Mouse (Mus musculus): ENCODE measurements at regions not wholly inside any gene's neighbourhood (a gene's known extent, or its start where the extent isn't known, plus 50 kb on each side); places are given as distances from the start of the nearest gene placed in this dataset.
A peak's percentile ranks its signal among the peaks of the same experiment; 100 is the strongest.

- Histone ChIP-seq H3K27me3 (ENCODE audit: control insufficient read depth, insufficient read depth, low read length) (no peaks in the 10 kb centered on the region), H3K4me3 (ENCODE audit: low read length) (no peak overlapping the region), H3K4me2 (ENCODE audit: low read depth, low read length) (no peak overlapping the region), H3K9ac (ENCODE audit: low read length) (no peak overlapping the region), H3K4me1 (ENCODE audit: control insufficient read depth, insufficient read depth, low read length) (no peaks in the 10 kb centered on the region), H3K36me3 (ENCODE audit: control insufficient read depth, insufficient read depth) (no peaks in the 10 kb centered on the region), H3K27ac (ENCODE audit: low read length) (no peak overlapping the region), H3K9me3 (replicated peaks; ENCODE audit: control insufficient read depth, low read length) (no peaks in the 10 kb centered on the region; the same call in 1 of the 2 replicates)
- 53% methylated on average over 2 of the region's 2 CpGs for WGBS
- no peak for ATAC-seq (replicated peaks; ENCODE audit: extremely low read depth, insufficient read depth, low FRiP score)
Observed at GRCm38 (mm10) chr9:46468306-46468705, 148.5 kb upstream of the 4931429L15Rik start.

- Histone ChIP-seq H3K36me3 (ENCODE audit: control insufficient read depth, insufficient read depth) (no peaks in the 10 kb centered on the region), H3K4me3 (ENCODE audit: low read length) (no peak overlapping the region), H3K4me1 (ENCODE audit: control insufficient read depth, insufficient read depth, low read length) (no peaks in the 10 kb centered on the region), H3K4me2 (ENCODE audit: low read depth, low read length) (no peak overlapping the region), H3K27ac (ENCODE audit: low read length) (no peak overlapping the region), H3K9me3 (replicated peaks; ENCODE audit: control insufficient read depth, low read length) (no peaks in the 10 kb centered on the region; the same call in 1 of the 2 replicates), H3K27me3 (ENCODE audit: control insufficient read depth, insufficient read depth, low read length) (no peaks in the 10 kb centered on the region), H3K9ac (ENCODE audit: low read length) (no peak overlapping the region)
- ATAC-seq (replicated peaks; ENCODE audit: extremely low read depth, insufficient read depth, low FRiP score), result no peak
- 66% methylated on average over 3 of the region's 3 CpGs for WGBS
Observed at GRCm38 (mm10) chr9:46467671-46468070, 147.9 kb upstream of the 4931429L15Rik start.

- WGBS, result 75% methylated on average over 5 of the region's 5 CpGs
- H3K9ac ChIP-seq (ENCODE audit: low read length), result no peak overlapping the region
- no peak overlapping the region for H3K4me3 ChIP-seq (ENCODE audit: low read length)
- H3K4me1 ChIP-seq (ENCODE audit: control insufficient read depth, insufficient read depth, low read length), result no peaks in the 10 kb centered on the region
- no peaks in the 10 kb centered on the region for H3K36me3 ChIP-seq (ENCODE audit: control insufficient read depth, insufficient read depth)
- peaks cover 3% of the 10 kb centered on the region; the same call in 1 of the 2 replicates for H3K27me3 ChIP-seq (ENCODE audit: control insufficient read depth, insufficient read depth, low read length)
- H3K9me3 ChIP-seq (replicated peaks; ENCODE audit: control insufficient read depth, low read length), result no peaks in the 10 kb centered on the region; the same call in 1 of the 2 replicates
- H3K4me2 ChIP-seq (ENCODE audit: low read depth, low read length), result no peak overlapping the region
- ATAC-seq (replicated peaks; ENCODE audit: extremely low read depth, insufficient read depth, low FRiP score), result no peak
- H3K27ac ChIP-seq (ENCODE audit: low read length), result no peak overlapping the region
Observed at GRCm38 (mm10) chr9:46462681-46463080, 142.9 kb upstream of the 4931429L15Rik start.

GRCm38 (mm10) chr9:46457945-46458344 lies 138.2 kb upstream of the 4931429L15Rik start:
- Histone ChIP-seq H3K36me3 (ENCODE audit: control insufficient read depth, insufficient read depth) (no peaks in the 10 kb centered on the region), H3K4me2 (ENCODE audit: low read depth, low read length) (no peak overlapping the region), H3K4me1 (ENCODE audit: control insufficient read depth, insufficient read depth, low read length) (no peaks in the 10 kb centered on the region), H3K9ac (ENCODE audit: low read length) (no peak overlapping the region), H3K4me3 (ENCODE audit: low read length) (no peak overlapping the region), H3K27me3 (ENCODE audit: control insufficient read depth, insufficient read depth, low read length) (peaks cover 3% of the 10 kb centered on the region; the same call in 1 of the 2 replicates), H3K27ac (ENCODE audit: low read length) (no peak overlapping the region), H3K9me3 (replicated peaks; ENCODE audit: control insufficient read depth, low read length) (no peaks in the 10 kb centered on the region)
- ATAC-seq (replicated peaks; ENCODE audit: extremely low read depth, insufficient read depth, low FRiP score), result no peak
- 76% methylated on average over 6 of the region's 6 CpGs for WGBS

GRCm38 (mm10) chr9:46454807-46455610 lies 135.2 kb upstream of the 4931429L15Rik start:
- H3K36me3 ChIP-seq (ENCODE audit: control insufficient read depth, insufficient read depth), result no peaks in the 10 kb centered on the region
- H3K4me1 ChIP-seq (ENCODE audit: control insufficient read depth, insufficient read depth, low read length), result no peaks in the 10 kb centered on the region
- no peak for ATAC-seq (replicated peaks; ENCODE audit: extremely low read depth, insufficient read depth, low FRiP score)
- H3K27ac ChIP-seq (ENCODE audit: low read length), result no peak overlapping the region
- no peaks in the 10 kb centered on the region for H3K9me3 ChIP-seq (replicated peaks; ENCODE audit: control insufficient read depth, low read length)
- no peaks in the 10 kb centered on the region; the same call in 1 of the 2 replicates for H3K27me3 ChIP-seq (ENCODE audit: control insufficient read depth, insufficient read depth, low read length)
- H3K4me3 ChIP-seq (ENCODE audit: low read length), result no peak overlapping the region
- WGBS, result 50% methylated on average over 7 of the region's 7 CpGs
- H3K4me2 ChIP-seq (ENCODE audit: low read depth, low read length), result no peak overlapping the region
- no peak overlapping the region for H3K9ac ChIP-seq (ENCODE audit: low read length)

GRCm38 (mm10) chr9:46443191-46444095 lies 123.7 kb upstream of the 4931429L15Rik start:
- Histone ChIP-seq H3K27ac (ENCODE audit: low read length) (no peak overlapping the region), H3K4me3 (ENCODE audit: low read length) (peak overlapping the region; percentile 41), H3K9ac (ENCODE audit: low read length) (no peak overlapping the region), H3K4me1 (ENCODE audit: control insufficient read depth, insufficient read depth, low read length) (peaks cover 2% of the 10 kb centered on the region), H3K9me3 (replicated peaks; ENCODE audit: control insufficient read depth, low read length) (no peaks in the 10 kb centered on the region), H3K27me3 (ENCODE audit: control insufficient read depth, insufficient read depth, low read length) (peaks cover 51% of the 10 kb centered on the region), H3K4me2 (ENCODE audit: low read depth, low read length) (peak overlapping the region; percentile 55), H3K36me3 (ENCODE audit: control insufficient read depth, insufficient read depth) (no peaks in the 10 kb centered on the region)
- no peak for ATAC-seq (replicated peaks; ENCODE audit: extremely low read depth, insufficient read depth, low FRiP score)
- 1% methylated on average over 53 of the region's 53 CpGs for WGBS

- Histone ChIP-seq H3K9me3 (replicated peaks; ENCODE audit: control insufficient read depth, low read length) (no peaks in the 10 kb centered on the region), H3K4me2 (ENCODE audit: low read depth, low read length) (peak overlapping the region; percentile 55), H3K27me3 (ENCODE audit: control insufficient read depth, insufficient read depth, low read length) (peaks cover 51% of the 10 kb centered on the region), H3K27ac (ENCODE audit: low read length) (no peak overlapping the region), H3K9ac (ENCODE audit: low read length) (no peak overlapping the region), H3K4me3 (ENCODE audit: low read length) (peak overlapping the region; percentile 41), H3K4me1 (ENCODE audit: control insufficient read depth, insufficient read depth, low read length) (peaks cover 2% of the 10 kb centered on the region), H3K36me3 (ENCODE audit: control insufficient read depth, insufficient read depth) (no peaks in the 10 kb centered on the region)
- no peak for ATAC-seq (replicated peaks; ENCODE audit: extremely low read depth, insufficient read depth, low FRiP score)
- WGBS, result 3% methylated on average over 19 of the region's 19 CpGs
Observed at GRCm38 (mm10) chr9:46442739-46443181, 123.0 kb upstream of the 4931429L15Rik start.

GRCm38 (mm10) chr9:46440226-46440625 lies 120.4 kb upstream of the 4931429L15Rik start:
- Histone ChIP-seq H3K9ac (ENCODE audit: low read length) (no peak overlapping the region), H3K4me1 (ENCODE audit: control insufficient read depth, insufficient read depth, low read length) (peaks cover 2% of the 10 kb centered on the region), H3K9me3 (replicated peaks; ENCODE audit: control insufficient read depth, low read length) (peaks cover 5% of the 10 kb centered on the region), H3K36me3 (ENCODE audit: control insufficient read depth, insufficient read depth) (no peaks in the 10 kb centered on the region), H3K4me3 (ENCODE audit: low read length) (no peak overlapping the region), H3K4me2 (ENCODE audit: low read depth, low read length) (no peak overlapping the region), H3K27ac (ENCODE audit: low read length) (no peak overlapping the region), H3K27me3 (ENCODE audit: control insufficient read depth, insufficient read depth, low read length) (peaks cover 36% of the 10 kb centered on the region)
- WGBS, result 56% methylated on average over 5 of the region's 5 CpGs
- no peak for ATAC-seq (replicated peaks; ENCODE audit: extremely low read depth, insufficient read depth, low FRiP score)

- Histone ChIP-seq H3K9me3 (replicated peaks; ENCODE audit: control insufficient read depth, low read length) (peaks cover 9% of the 10 kb centered on the region), H3K36me3 (ENCODE audit: control insufficient read depth, insufficient read depth) (no peaks in the 10 kb centered on the region)
- ATAC-seq (replicated peaks; ENCODE audit: extremely low read depth, insufficient read depth, low FRiP score), result no peak
Observed at GRCm38 (mm10) chr9:46434700-46435099, 114.9 kb upstream of the 4931429L15Rik start.

More at GRCm38 (mm10) chr9:46434700-46435099, 114.9 kb upstream of the 4931429L15Rik start:
- Histone ChIP-seq H3K9ac (ENCODE audit: low read length) (no peak overlapping the region), H3K4me1 (ENCODE audit: control insufficient read depth, insufficient read depth, low read length) (no peaks in the 10 kb centered on the region), H3K4me3 (ENCODE audit: low read length) (no peak overlapping the region), H3K4me2 (ENCODE audit: low read depth, low read length) (no peak overlapping the region), H3K27ac (ENCODE audit: low read length) (no peak overlapping the region), H3K27me3 (ENCODE audit: control insufficient read depth, insufficient read depth, low read length) (no peaks in the 10 kb centered on the region; the same call in 1 of the 2 replicates)
- WGBS, result 80% methylated on average over 3 of the region's 3 CpGs
